Mouse (Mus musculus) kidney, postnatal 4 days (tissue): ENCODE results near the gene Zfp280c.

Source experiments
- DNase-seq, 2 experiments: peaks; one replicate each; pipeline ENCODE4 v3.0.0; 2021; ENCODE audit warnings: mixed read lengths in 2 of 2

Zfp280c gene

DNA sequence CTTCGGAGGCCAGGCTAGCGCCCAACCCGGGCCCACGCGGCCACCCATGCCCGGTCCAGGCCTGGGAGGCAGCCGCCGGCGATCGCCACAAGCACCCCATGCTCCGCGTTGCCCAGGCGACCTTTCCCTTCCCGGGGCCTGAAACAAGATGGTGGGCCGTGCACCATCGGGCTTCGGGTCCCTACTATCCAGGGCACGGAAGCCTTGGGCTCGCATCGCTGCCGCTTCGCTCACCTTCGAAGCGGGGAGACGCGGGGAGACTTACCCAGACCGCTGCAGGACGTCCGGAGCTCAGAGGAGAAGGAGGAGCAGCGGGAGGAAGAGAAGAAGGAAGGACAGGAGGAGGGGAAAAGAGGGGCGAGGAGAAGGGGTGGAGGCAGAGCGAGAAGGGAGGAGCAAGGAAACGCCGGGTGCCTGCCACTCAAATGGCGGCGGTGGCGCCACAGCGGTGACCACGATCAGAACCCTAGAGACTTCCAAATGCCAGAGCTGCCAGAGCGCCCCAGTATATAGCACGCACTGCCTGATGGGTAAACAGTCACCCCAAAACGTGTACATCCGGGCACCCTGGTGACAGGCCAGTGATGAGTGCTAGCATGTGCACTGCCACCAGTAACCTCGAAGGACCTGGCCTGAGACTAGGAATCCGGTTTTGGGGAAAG, at the start of gene Zfp280c:
Gene Zfp280c (minus strand): TSS at position 406 of the 662 bp plus-strand sequence.
- peak; percentile 70 to 79 for DNase-seq

DNA sequence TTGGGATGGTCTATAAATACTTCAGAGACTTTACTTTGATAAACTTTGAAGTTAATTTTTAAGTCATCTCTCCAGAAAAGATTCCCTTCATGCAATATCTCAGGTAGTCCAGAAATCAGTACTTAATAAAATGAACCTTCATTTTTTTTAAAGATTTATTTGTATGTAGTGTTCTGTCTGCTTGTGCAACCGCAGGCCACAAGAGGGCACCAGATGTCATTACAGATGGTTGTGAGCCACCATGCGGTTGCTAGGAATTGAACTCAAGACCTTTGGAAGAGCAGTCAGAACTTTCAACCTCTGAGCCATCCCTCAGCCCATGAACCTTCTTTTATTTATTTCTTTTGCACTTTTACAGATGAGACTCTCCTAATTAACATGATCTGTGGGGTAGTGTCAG, 42.7 kb upstream of the Zfp280c start:
- DNase-seq, result no peak

DNA sequence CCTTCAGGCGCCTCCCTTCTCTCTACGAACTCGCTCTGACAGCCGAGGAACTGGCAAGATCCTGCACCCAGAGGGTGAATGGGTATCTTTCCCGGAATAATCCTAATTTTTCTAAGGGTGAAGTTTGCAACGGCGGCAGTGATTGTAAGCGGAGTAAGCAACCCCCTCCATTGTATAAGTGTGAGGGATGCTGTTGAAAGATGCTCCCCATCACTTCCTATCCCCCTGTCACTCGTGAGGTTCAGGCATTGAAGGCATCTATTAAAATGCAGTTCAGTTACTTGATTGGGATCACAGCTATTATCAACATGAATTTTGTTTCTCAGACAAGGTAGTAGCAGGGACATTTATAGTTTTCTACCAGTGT, 29.7 kb upstream of the Zfp280c start:
- DNase-seq, result no peak

DNA sequence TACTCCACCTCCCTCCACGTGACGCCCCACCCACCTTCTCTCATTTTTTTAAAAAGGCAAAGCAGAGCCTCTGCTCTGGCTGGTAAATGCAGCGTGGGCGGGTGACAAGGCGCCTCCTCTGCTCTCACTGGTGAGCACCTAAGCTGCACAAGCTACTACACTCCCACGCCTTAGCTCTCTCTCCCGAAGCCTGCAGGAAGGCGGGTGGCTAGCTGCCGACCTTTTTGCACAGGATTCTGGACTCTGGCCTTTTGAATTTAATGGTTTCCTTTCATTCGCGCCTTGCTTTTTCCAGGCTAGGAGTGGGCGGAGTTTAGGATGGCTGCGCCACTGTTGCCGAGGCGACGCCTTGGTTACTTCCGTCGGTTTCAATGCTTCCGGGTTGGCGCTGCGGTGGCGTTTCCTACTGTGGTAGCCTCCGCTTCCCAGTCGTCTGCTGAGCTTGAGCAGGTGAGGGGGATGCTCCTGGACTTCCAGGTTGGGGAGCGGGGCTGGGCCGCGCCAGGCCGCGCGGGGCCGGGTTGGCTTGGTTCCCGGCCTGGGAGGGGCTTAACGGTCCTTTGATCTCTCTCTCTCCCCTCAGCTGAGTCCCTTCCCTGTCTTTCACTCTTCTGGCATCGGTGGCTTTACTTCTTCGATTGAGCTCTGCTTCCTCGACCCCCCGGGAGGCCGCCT, 29.2 kb upstream of the Zfp280c start, which contains the start of gene Slc25a14:
Gene Slc25a14 (plus strand): TSS at position 35 of the 675 bp plus-strand sequence.
- peak; percentile 82 to 89 for DNase-seq

DNA sequence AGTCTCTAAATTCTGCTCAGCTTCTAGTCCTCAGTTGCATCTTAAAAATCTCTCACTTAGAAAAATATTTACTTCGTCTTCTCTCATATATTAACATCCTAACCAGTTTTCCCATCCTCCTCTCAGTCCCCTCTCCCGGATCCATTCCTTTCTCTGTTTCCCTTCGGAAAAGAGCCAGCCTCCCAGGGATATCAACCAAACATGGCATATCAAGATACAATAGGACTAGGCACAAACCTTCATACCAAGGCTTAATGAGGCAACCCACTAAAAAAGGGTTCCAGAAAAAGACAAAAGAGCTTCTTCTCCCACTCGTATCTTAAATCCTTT, 28.7 kb upstream of the Zfp280c start:
- DNase-seq, result no peak

DNA sequence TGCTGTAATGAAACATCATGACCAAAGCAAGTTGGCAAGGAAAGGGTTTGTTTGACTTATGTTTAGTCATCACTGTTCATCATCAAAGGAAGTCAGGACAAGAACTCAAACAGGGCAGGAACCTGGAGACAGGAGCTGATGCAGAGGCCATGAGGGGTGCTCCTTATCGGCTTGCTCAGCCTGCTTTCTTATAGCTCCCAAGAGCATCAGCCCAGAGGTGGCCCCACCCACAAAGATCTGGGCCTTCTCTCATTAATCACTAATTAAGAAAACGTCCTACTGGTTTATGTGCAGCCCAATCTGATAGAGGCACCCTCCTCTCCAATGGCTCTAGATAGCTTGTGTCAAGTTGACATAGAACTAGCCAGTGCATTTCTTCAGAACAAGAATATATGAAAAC, 10.6 kb upstream of the Zfp280c start:
- DNase-seq, result no peak

DNA sequence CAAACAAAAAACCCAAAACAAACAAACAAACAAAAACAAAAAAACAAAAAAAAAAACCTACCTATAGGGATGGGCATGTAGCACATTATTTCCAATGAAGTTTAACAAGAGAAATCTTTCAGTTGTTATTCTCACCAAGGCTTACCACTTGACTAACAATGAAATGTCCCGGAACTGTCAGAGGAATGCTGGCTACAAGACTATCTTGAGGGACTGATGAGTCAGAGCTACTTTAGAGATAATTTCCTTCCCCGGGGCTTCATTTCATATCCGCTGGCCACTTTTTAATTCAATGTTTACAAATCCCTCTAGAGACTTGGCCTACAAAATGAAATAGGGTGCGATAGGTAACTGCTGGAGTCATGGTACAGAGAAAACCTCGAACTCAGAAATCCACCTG, 2.6 kb upstream of the Zfp280c start:
- DNase-seq, result no peak

DNA sequence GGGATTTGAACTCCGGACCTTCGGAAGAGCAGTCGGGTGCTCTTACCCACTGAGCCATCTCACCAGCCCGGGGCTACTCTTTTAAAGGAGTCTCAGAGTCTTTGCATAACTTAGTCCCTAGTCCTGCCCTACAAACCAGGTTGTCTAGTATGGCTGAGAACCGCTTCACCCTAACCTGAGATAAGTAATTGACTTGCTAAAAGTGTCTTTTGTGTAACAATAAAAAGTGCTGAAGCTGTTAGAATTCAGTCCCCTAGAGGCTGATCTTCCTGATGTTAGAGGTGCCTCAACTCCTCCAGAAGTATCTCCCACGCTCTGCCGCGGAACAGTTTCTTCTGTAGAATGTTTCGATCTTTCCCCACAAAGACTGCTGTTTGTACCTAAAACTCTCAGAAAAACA, 1.7 kb upstream of the Zfp280c start:
- DNase-seq, result no peak

DNA sequence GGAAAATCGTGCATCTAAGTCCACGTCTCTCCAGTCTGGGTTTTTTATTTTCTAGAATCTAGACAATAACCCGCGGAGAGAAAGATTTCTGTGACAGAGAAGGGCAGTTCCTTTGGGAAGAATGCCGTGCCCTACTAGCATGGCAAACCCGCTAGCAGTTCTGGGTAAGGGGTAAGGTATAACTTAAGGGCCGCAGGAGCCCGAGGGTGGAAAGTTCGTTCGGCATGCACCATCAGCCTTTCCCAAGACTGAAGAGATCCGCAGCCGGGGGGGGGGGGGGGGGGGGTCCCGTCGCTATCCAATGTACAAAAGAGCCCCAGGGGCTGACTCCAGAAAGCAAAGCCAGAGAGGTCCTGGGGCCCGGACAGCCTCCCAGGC, 594 bp downstream of the Zfp280c start:
- DNase-seq, result no peak

DNA sequence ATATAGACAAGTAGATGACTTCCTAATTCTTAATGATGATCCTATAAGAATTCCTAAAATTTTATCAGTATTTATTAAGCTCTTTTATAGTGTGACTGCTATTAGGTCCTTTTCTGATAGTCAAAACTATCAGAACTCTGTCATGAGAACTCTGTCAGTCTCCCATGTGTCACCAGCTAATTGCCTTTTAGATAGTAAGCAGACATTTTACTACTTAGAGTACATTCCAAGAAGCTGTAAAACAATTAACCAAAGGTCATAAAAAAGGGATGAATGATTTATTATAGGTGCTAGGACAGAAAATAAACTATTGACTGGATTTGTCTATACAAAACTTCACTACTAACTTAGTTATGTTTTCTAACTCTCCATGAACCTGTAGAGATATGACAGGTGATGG, 11.0 kb downstream of the Zfp280c start:
- no peak for DNase-seq

DNA sequence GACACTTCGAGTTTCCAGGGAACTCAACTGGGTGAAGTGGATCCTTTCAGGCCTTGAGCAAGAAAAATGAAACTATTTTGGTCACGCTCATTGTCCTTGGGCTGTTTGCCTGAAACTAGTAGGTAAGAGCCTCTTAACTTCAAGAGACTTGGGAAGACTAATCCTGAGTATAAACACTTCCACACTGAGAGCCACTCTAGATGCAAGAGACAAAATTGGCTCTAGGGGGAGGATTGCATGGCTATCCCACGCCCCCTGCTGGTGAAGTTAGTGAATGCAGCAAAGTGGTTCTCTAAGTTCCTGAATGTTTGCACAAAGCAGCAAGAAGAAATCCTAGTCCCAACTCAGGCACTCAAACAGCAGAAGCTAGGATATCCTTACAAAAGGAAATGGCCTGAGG, 62.1 kb downstream of the Zfp280c start:
- DNase-seq, result peak; percentile 81 to 84

DNA sequence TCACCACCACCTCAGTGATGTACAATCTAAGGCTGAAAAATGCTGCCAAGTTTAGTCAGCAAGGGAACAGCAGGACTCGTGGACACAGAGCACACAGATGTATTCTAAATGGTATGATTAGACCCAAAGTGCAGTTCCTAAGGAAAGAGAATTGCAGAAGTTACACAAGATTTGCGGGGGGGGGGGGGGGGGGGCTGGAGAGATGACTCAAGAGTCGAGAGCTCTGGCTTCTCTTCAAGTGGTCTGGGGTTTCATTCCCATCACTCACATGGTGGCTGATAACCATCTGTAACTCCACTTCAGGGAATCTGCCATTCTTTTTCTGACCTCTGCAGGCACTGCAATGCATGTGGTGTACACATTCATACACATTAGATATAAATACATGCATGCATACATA, 67.9 kb downstream of the Zfp280c start:
- DNase-seq, result no peak

DNA sequence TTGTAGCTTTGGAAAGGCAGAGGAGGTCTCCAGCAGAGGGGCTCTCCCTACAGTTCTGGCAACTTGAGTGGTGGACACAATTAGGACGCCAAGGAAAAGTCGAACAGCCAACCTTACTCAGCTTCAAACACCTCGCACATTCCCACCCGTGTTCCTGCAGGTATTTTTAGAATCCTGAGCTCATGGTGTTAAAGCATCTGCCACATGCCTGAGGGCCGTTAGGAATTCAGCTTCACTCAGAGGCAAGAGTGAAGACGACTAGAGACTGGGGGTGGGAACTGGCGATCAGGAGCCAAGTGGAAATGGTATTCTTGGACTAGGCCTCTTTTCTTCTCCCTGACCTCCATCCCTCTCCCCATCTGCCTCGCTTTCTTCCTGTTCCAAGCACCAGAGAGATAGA, 68.4 kb downstream of the Zfp280c start:
- no peak for DNase-seq

DNA sequence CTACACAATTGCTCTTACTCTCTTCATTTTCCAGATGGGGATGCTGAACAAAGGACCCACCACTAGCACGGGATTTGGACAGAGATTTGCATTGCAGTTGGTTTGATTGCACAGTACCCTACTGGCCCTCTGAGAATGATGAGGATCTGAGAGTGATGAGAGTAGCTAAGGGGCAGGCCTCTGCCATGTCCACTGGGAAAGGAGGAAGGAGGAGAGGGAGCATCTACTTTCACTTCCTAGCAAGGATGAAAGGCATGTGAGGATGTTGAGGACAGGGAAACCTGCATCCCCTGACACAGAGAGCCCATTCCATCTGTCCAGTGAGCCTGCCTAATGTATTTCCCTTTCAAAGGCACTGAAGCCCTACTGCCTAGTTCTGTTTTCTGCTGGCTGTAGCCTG, 69.0 kb downstream of the Zfp280c start:
- no peak for DNase-seq

DNA sequence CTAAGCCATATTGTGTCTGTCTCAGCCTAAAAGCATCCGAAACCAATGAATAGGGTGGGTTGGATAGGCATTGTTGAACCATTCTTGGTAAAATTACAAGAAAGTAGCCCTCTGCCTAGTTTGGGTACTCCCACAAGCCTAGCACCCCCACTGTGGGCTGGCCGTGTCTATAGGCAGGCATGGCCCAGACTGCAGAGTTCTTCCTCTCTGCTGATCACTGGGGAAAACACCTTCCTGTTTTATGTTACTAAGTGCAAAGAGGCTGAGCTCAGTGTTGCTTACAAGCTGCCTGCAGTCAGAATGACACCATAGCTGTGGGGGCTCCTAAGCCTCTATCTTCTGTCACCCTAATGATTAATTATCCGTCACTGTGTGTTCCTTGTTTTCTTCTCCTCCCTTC, 70.8 kb downstream of the Zfp280c start:
- DNase-seq, result no peak

DNA sequence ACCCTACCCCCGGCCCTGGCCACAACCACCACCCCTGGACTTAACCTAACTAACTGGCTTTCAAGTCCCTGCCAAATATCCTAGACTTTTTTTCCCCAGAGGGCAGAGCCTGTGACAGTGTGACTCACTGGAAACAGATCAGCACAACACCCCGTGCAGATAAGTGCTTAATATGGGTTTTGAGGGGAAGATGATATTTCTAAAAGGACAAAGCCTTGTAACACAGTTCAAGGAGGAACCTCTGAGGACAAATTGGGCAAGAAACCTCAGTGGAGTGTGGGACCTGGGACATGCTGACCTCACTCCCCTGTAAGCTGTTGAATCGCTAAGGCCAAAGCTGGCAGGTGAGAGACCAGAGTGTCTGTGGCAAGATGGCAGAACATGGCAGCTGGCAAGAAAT, 72.7 kb downstream of the Zfp280c start:
- DNase-seq, result no peak

DNA sequence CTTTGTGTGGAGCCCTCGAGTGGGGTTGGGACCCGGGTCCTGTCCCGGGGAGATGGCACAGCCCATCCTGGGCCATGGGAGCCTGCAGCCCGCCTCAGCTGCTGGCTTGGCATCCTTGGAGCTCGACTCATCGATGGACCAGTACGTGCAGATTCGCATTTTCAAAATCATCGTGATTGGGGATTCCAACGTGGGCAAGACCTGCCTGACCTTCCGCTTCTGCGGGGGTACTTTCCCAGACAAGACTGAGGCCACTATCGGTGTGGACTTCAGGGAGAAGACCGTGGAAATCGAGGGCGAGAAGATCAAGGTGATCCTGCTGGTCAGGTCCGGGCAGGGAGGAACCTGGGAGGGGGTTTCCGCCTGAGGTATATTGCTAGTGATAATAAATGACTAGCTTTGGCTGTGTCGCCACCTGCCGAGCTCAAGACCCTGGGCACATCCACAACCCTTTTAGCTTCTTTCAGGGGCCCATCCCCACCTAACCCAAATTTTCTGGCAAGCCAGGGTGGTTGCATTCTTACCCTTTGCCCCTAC, 74.7 kb downstream of the Zfp280c start:
- DNase-seq, result peak; percentile 4 to 7

DNA sequence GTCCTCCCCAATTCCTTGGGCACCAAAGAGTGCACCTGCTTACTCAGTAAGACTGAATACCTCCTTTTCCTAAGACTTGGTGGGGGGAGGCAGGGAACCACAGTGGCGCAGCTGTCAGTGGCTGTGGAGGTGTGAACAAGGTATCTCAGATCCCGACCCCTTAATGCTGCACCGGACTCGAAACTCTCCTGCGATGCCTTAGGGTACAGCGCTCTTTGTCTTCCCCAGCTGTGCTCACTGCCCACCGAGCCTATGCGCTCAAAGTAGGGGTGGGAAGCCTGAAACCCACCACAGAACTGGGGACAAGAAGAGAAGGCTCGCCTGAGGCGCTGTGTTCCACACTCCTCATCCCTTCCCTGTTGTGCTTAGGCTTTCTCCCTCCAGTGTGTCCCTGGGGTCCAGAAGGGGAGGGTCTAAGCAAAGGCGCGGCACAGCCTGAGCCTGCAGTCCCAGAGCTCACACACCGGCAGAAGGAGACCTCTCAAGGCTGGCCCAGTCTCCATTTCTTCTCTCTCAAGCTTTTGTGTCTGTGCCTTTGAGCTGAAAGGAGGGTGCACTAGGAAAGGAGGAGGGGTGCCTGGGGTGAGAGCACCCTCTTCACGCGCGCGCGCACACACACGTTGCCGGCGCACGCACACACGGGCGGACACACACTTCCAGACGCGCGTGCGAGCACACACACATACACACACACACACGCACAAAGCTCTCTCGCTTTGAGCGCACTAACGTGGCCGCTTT, 75.3 kb downstream of the Zfp280c start, which contains the start of gene Rab33a:
Gene Rab33a (plus strand): TSS at position 478 of the 741 bp plus-strand sequence.
- DNase-seq, result peak; percentile 21 to 30

DNA sequence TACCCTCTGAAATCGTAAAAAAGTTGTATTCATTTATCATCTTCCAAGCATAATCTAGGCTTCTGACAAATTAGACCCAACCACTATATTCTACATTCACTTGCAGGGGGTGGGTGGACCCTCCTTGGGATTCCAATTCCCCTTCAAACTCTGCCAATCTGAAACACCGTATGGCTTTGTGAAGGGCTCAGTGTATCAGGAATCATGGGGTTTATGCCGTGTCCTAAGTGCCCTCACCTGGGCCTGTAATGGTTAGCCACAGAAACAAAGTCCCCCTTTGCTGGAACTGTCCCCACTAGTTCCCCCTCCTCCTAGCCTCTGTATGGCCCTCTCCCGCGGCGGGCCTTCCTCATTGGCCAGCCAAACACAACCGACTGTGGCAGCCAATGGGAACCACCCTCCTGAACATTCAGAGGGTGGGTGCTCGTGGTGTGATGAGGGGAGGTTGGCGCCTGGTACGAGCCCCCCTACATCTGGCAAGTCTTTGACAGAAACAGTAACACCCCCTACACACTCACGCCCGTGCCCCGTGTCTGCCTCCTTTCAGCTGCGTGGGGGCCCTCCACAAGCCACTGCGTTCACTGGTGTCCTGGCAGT, 76.0 kb downstream of the Zfp280c start:
- peak; percentile 29 to 49 for DNase-seq

DNA sequence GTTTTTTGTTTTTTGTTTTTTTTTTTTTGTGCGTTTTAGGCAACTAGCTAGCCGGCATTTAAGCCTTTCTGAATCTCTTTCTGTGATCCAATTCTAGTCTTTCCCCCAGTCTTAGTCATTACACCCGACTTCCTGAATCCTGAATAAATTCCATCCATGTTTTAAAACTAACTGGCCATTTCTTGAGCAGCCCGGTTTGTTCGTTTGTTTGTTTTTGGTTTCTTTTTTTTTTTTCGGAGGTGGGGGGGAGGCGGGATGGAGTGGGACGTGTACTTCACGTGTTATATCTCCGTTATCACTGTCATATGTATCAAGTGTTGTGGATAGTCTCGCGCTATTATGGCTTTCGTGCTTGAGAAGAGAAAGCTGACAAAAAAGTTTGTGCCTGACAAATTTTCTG, 80.5 kb downstream of the Zfp280c start:
- peak in 1 of 2 experiments; percentile 3 for DNase-seq

DNA sequence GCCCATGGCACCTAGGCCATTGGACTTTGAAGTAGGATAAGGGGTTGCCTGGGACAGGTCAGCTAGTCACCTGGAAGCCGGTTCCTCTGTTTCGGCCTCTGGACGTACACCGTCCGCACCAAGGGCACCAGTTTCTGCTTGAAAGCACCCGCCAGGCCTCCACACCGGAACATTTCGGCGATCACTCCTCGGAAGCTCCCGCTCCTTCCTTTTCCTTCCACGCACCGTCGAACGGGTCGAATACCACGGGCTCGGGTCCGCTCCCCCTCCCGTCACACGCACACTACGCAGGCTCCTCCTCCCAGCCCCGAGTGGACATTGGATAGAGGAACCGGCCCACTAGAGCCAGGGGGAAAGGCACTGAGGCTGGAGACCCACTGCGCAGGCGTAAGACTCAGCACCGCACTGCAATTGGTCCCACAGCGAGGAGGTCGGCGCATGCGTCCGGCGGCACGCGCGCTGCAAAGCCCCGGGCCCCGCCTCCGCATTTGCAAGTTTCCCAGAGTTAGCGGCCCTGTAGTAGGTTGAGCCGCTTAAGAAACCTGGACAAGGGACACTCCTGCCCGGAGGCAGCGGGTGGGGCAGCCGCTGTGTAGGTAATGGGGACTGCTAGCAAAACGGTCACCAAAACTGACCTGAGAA, 81.0 kb downstream of the Zfp280c start, which contains the start of gene Aifm1:
Gene Aifm1 (minus strand): TSS at position 398 of the 642 bp plus-strand sequence.
- peak; percentile 92 to 96 for DNase-seq

DNA sequence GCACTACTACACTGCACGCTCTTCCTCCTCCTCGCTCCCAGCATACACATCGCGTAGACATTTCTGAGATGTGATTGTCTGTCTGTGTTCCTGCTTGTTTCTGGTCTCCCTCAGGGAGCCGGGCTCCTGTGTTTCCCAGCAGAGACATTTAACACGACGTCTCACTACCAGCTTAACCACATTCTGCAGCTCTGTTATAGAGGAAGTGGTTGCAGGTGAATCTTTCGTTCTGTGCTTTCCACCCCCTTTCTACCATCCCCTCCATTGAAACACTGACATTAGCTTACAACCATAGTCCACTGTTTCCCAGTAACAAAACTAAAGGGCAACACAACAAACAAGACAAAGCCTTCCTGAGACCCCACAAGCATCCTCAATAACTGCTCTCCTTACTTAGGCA, 100.5 kb downstream of the Zfp280c start:
- DNase-seq, result no peak
